Mouse (Mus musculus): Measurements from ENCODE around the gene Fgf18. TPM values are rescaled to one million over a fixed set of nuclear protein-coding genes. Genes with fewer than 3 reads are reported as not detected.

The Fgf18 gene
- polyA plus RNA-seq, 1 experiment from 2014 or later: 2.8 TPM

DNA sequence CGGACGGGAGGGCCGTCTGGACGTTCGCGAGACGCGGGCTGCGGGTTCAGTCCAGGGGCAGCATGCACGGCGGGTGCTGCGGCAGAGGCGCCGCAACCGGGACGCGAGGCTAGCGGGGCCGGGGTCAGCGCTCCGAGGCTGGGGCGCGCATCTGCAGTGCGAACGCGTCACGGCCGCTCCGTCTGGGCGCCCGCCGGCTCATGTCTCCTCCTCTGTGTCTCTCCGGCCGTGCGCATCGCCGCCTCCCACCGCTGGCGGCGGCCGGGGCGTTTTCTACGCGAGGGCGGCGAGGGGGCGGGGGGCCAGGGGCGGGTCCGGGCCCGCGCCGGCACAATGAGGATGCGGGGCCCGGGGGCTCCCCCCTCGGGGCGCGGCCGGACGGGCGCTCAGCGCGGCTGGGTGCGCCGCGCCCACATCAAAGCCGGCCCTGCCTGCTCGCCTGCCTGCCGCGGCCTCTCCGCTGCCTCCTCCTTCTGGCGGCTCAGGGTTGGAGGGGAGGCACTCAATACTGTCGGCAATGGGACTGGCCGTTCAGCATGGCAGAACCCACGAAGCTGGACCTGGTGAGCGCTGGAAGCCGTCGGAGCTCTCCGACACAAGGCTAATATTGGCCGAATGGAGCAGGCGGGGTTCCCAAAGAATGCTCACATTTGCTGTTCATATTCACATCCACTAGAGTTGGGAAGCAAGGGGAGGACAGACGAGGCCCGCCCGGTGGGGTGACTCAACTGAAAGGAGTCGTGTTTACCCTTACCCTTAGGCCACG lies 555 bp upstream of the Fgf18 start:
- DNase-seq (ENCODE audit: low spot score): peak; percentile 77
- H3K27ac ChIP-seq (replicated peaks): peak overlapping the region; percentile 77
- peaks cover 57% of the 10 kb centered on the region for H3K4me1 ChIP-seq
- H3K36me3 ChIP-seq (replicated peaks): peaks cover 36% of the 10 kb centered on the region
- under 1% methylated on average over 85 of the region's 85 CpGs for WGBS
- H3K4me3 ChIP-seq: peak overlapping the region; percentile 70
- H3K27me3 ChIP-seq (replicated peaks; ENCODE audit: low read depth, poor library complexity, severe bottlenecking): peaks cover 52% of the 10 kb centered on the region
- H3K9me3 ChIP-seq: no peaks in the 10 kb centered on the region

DNA sequence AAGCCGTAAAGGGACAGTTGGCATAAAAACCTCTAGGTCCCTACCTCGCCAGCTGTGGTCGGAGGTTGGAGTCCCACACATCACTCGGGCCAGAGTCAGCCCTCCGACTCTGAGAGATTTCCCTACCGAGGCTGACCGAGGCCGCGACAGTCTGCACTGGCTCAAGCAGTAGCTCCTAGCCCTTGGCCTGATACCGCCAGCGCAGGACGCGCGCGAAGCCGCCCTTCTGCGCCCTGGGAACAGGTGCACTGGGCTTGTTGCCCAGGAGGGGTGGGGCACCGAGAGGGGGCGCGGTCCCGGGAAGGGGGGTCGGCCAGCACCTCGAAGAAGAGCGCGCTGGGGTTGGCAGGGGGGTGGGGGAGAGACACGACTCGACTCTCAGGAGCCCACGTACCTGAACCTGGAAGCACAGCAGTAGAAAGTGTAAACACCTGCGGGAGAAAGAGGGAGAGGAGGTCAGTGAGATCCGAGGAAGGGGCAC lies 509 bp downstream of the Fgf18 start:
- H3K9me3 ChIP-seq: no peaks in the 10 kb centered on the region
- peaks cover 25% of the 10 kb centered on the region for H3K36me3 ChIP-seq (replicated peaks)
- H3K4me3 ChIP-seq: peak overlapping the region; percentile 70
- DNase-seq (ENCODE audit: low spot score): peak; percentile 52
- WGBS: 2% methylated on average over 30 of the region's 30 CpGs
- peaks cover 61% of the 10 kb centered on the region for H3K27me3 ChIP-seq (replicated peaks; ENCODE audit: low read depth, poor library complexity, severe bottlenecking)
- peak overlapping the region; percentile 77; the same call in 1 of the 2 replicates for H3K27ac ChIP-seq (replicated peaks)
- H3K4me1 ChIP-seq: peaks cover 60% of the 10 kb centered on the region

GRCm38 (mm10) chr11:33146143-33146497 lies 1.1 kb downstream of the Fgf18 start:
- H3K27me3 ChIP-seq (replicated peaks; ENCODE audit: low read depth, poor library complexity, severe bottlenecking): peaks cover 61% of the 10 kb centered on the region
- H3K9me3 ChIP-seq: no peaks in the 10 kb centered on the region
- H3K27ac ChIP-seq (replicated peaks): 0 out of 2 replicates have a peak overlapping the region, but pooled peaks have one; percentile 2
- DNase-seq (ENCODE audit: low spot score): no peak
- H3K4me1 ChIP-seq: peaks cover 60% of the 10 kb centered on the region
- H3K4me3 ChIP-seq: peak overlapping the region; percentile 70
- H3K36me3 ChIP-seq (replicated peaks): peaks cover 20% of the 10 kb centered on the region
- 9% methylated on average over 9 of the region's 9 CpGs for WGBS

GRCm38 (mm10) chr11:33145201-33146142 lies 1.7 kb downstream of the Fgf18 start:
- Histone ChIP-seq H3K27me3 (replicated peaks; ENCODE audit: low read depth, poor library complexity, severe bottlenecking) (peaks cover 62% of the 10 kb centered on the region), H3K4me3 (peak overlapping the region; percentile 70), H3K4me1 (peaks cover 60% of the 10 kb centered on the region), H3K36me3 (replicated peaks) (peaks cover 13% of the 10 kb centered on the region), H3K9me3 (no peaks in the 10 kb centered on the region), H3K27ac (replicated peaks) (peak overlapping the region; percentile 24; the same call in 1 of the 2 replicates)
- 25% methylated on average over 7 of the region's 7 CpGs for WGBS
- DNase-seq (ENCODE audit: low spot score): peak; percentile 31

DNA sequence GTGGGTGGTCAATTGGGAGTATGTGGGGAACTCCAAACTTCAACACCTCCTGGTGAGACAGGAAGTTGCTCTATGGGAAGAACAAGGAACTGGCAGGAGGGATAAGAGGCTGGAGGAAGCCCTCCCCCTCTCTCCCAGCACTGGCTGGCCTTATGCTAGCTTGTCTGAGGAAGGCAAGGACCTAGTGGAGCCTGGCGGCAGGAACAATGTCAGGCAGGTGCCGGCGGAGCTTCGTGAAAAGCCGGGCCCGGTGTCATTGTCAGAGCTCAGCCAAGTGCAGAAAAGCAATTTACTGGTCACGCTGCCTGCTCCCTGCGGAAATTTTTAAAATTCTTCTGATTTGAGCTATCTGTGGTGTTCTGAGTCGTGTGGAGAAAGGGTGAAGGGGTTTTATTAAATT lies 3.3 kb downstream of the Fgf18 start:
- no peak overlapping the region for H3K4me3 ChIP-seq
- H3K27ac ChIP-seq (replicated peaks): no peak overlapping the region
- peak; percentile 28 for DNase-seq (ENCODE audit: low spot score)
- H3K4me1 ChIP-seq: peaks cover 60% of the 10 kb centered on the region
- H3K36me3 ChIP-seq (replicated peaks): no peaks in the 10 kb centered on the region
- H3K9me3 ChIP-seq: no peaks in the 10 kb centered on the region
- WGBS: 15% methylated on average over 9 of the region's 9 CpGs
- H3K27me3 ChIP-seq (replicated peaks; ENCODE audit: low read depth, poor library complexity, severe bottlenecking): peaks cover 64% of the 10 kb centered on the region

DNA sequence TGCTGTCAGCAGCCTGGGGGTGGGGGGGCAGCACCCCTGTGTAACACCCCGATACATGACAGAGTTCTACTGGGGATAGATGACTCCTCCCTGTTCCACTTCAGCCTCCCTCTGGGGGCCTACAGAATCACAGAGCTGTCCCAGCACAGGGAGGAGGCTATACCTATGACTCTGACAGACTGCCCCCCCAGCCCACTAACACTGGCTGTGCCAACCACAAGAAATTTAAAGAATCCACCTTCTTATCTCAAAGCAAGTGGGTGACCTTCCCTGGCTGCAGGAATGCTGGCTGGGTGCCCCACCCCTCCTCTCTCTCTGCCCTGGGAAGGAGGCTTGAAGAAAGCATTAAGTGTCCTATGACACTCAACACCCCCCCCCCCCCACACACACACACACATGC lies 4.4 kb downstream of the Fgf18 start:
- 90% methylated on average over 1 of the region's 1 CpGs for WGBS
- Histone ChIP-seq H3K4me1 (peaks cover 51% of the 10 kb centered on the region), H3K9me3 (no peaks in the 10 kb centered on the region), H3K27ac (replicated peaks) (no peak overlapping the region), H3K36me3 (replicated peaks) (no peaks in the 10 kb centered on the region), H3K27me3 (replicated peaks; ENCODE audit: low read depth, poor library complexity, severe bottlenecking) (peaks cover 63% of the 10 kb centered on the region), H3K4me3 (no peak overlapping the region)
- peak; percentile 9 for DNase-seq (ENCODE audit: low spot score)

DNA sequence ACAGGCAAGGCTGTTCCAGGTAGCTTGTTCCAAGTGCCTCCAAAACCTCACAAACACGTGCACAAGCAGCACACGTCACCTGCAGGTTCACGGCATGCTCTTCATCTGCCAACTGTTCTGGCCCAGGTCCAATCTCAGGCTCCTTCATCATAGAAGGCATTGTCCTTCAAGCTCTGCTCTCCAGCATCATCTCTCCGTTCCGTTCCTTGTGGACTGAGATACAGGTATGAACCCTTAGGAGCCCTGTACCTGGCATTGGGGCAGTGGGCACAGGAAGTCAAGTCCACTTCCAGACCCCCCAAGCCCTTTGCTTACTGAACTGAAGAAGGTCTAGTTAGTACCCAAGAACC lies 7.1 kb downstream of the Fgf18 start:
- no peak for DNase-seq (ENCODE audit: low spot score)
- Histone ChIP-seq H3K36me3 (replicated peaks) (no peaks in the 10 kb centered on the region), H3K4me3 (no peak overlapping the region), H3K4me1 (peaks cover 32% of the 10 kb centered on the region), H3K27me3 (replicated peaks; ENCODE audit: low read depth, poor library complexity, severe bottlenecking) (peaks cover 36% of the 10 kb centered on the region), H3K9me3 (no peaks in the 10 kb centered on the region), H3K27ac (replicated peaks) (no peak overlapping the region)
- WGBS: 90% methylated on average over 5 of the region's 5 CpGs

GRCm38 (mm10) chr11:33139458-33140110 lies 7.6 kb downstream of the Fgf18 start:
- no peaks in the 10 kb centered on the region for H3K36me3 ChIP-seq (replicated peaks)
- peaks cover 31% of the 10 kb centered on the region for H3K27me3 ChIP-seq (replicated peaks; ENCODE audit: low read depth, poor library complexity, severe bottlenecking)
- 79% methylated on average over 9 of the region's 9 CpGs for WGBS
- H3K9me3 ChIP-seq: no peaks in the 10 kb centered on the region
- H3K4me3 ChIP-seq: no peak overlapping the region
- H3K4me1 ChIP-seq: peaks cover 28% of the 10 kb centered on the region
- H3K27ac ChIP-seq (replicated peaks): no peak overlapping the region
- no peak for DNase-seq (ENCODE audit: low spot score)

DNA sequence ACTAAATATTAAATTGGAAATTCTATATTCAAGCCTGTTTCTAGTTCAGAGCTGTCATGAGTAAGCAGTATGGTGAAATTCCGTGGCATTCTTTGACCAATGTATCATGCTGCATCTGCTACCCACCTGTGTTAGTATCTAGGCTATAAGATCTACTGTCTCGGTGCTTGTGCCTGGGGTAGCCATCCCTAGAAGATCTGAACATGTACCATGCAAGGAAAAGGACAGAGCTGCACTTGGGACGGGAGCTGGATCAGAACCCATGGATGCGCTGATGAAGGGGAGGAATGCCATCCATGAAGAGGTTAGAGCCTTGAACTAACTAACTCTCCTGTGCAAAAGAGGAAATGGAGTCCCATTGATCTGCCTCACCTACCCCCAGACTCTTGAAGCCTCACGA lies 8.5 kb downstream of the Fgf18 start:
- Histone ChIP-seq H3K36me3 (replicated peaks) (no peaks in the 10 kb centered on the region), H3K4me3 (no peak overlapping the region), H3K27ac (replicated peaks) (no peak overlapping the region), H3K27me3 (replicated peaks; ENCODE audit: low read depth, poor library complexity, severe bottlenecking) (peaks cover 22% of the 10 kb centered on the region), H3K4me1 (peaks cover 19% of the 10 kb centered on the region), H3K9me3 (no peaks in the 10 kb centered on the region)
- 89% methylated on average over 5 of the region's 5 CpGs for WGBS
- DNase-seq (ENCODE audit: low spot score): no peak

GRCm38 (mm10) chr11:33134391-33134986 lies 12.7 kb downstream of the Fgf18 start:
- no peaks in the 10 kb centered on the region; the same call in 1 of the 2 replicates for H3K27me3 ChIP-seq (replicated peaks; ENCODE audit: low read depth, poor library complexity, severe bottlenecking)
- WGBS: 90% methylated on average over 8 of the region's 8 CpGs

DNA sequence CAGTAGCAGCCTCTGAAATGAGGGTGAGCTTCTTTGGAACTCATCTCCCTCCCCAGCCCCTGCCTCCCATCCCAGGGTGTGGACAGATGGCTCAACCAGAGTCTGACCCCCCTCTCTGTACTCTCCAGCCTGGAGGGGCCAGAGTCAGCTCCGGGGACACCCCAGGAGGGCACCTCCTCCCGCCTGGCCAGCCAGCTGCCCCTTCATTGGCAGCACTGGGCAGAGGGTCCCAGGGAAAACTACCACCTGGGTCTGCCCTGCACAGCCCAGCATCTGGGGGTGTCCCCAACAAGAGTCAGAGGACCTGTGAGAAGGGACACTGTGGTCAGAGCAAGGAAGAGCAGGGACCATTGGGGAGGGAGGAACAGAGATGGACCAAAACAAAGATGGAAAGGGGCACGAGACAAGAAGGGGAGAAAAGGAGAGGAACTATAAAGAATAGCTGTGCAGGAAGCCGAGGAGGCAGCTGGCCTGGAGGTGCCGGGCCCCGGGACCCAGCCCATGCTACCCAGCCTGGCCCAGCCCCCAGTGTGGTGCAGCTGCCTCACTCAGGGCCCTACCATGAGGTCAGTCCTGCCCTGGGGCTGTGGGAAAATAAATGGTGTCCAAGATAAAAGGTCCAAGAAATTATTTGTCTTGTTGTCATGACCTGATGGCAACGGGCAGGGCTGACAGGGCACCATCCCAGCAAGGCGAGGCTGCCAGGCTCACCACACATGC lies 14.4 kb downstream of the Fgf18 start:
- no peak for DNase-seq (ENCODE audit: low spot score)
- WGBS: 61% methylated on average over 8 of the region's 8 CpGs

More at GRCm38 (mm10) chr11:33134391-33134986, 12.7 kb downstream of the Fgf18 start:
- Histone ChIP-seq H3K27ac (replicated peaks) (no peak overlapping the region), H3K9me3 (no peaks in the 10 kb centered on the region), H3K36me3 (replicated peaks) (no peaks in the 10 kb centered on the region), H3K4me1 (peaks cover 16% of the 10 kb centered on the region; the same call in 1 of the 2 replicates), H3K4me3 (no peak overlapping the region)
- DNase-seq (ENCODE audit: low spot score): no peak

More for the DNA sequence above, 14.4 kb downstream of the Fgf18 start:
- H3K9me3 ChIP-seq: no peaks in the 10 kb centered on the region
- peak overlapping the region; percentile 51; the same call in 1 of the 2 replicates for H3K27ac ChIP-seq (replicated peaks)
- no peaks in the 10 kb centered on the region for H3K36me3 ChIP-seq (replicated peaks)
- no peak overlapping the region for H3K4me3 ChIP-seq
- H3K27me3 ChIP-seq (replicated peaks; ENCODE audit: low read depth, poor library complexity, severe bottlenecking): no peaks in the 10 kb centered on the region
- peaks cover 16% of the 10 kb centered on the region; the same call in 1 of the 2 replicates for H3K4me1 ChIP-seq

All from embryonic facial prominence, embryonic 10.5 days (tissue).